Mouse (Mus musculus) E14TG2a.4 (cell line): Measurements from ENCODE around the gene Pofut2.

Experiments used
- H3K27me3 ChIP-seq: 2 replicates; pipeline ENCODE4 v1.6.1; 2014; ENCODE audit warnings: low read length, control low read depth; ENCODE audit not compliant: insufficient read depth
- H3K36me3 ChIP-seq: 2 replicates; pipeline ENCODE4 v1.6.1; 2014; ENCODE audit warnings: low read length, control low read depth; ENCODE audit not compliant: insufficient read depth
- H3K4me1 ChIP-seq: replicated peaks from 2 replicates; pipeline ENCODE4 v1.6.1; 2014; ENCODE audit warnings: low read depth, low read length, control low read depth
- H3K4me3 ChIP-seq: replicated peaks from 2 replicates; pipeline ENCODE4 v1.5.1; 2014; ENCODE audit warnings: mild to moderate bottlenecking, low read length
- H3K9me3 ChIP-seq: 2 replicates; pipeline ENCODE4 v1.6.1; 2014; ENCODE audit warnings: low read length, control low read depth
- CTCF ChIP-seq: conservative IDR thresholded peaks from 2 replicates; pipeline ENCODE4 v1.5.1; 2014; ENCODE audit warnings: low read length
- NANOG ChIP-seq: IDR thresholded peaks from 2 replicates; pipeline ENCODE4 v1.6.1; 2014; ENCODE audit warnings: borderline replicate concordance, low read length, mixed read lengths
- POU5F1 ChIP-seq: IDR thresholded peaks from 2 replicates; pipeline ENCODE4 v1.6.1; 2014; ENCODE audit warnings: low read length, borderline replicate concordance

The Pofut2 gene

GRCm38 (mm10) chr10:77251223-77251783 is 7.7 kb upstream of the Pofut2 start:
- no peaks in the 10 kb centered on the region for H3K9me3 ChIP-seq
- peak overlapping the region; percentile 45 for H3K4me3 ChIP-seq
- TF ChIP-seq NANOG (no peak), CTCF (no peak), POU5F1 (no peak)
- no peaks in the 10 kb centered on the region for H3K36me3 ChIP-seq
- peaks cover 62% of the 10 kb centered on the region for H3K4me1 ChIP-seq
- peaks cover 25% of the 10 kb centered on the region; the same call in 1 of the 2 replicates for H3K27me3 ChIP-seq

DNA sequence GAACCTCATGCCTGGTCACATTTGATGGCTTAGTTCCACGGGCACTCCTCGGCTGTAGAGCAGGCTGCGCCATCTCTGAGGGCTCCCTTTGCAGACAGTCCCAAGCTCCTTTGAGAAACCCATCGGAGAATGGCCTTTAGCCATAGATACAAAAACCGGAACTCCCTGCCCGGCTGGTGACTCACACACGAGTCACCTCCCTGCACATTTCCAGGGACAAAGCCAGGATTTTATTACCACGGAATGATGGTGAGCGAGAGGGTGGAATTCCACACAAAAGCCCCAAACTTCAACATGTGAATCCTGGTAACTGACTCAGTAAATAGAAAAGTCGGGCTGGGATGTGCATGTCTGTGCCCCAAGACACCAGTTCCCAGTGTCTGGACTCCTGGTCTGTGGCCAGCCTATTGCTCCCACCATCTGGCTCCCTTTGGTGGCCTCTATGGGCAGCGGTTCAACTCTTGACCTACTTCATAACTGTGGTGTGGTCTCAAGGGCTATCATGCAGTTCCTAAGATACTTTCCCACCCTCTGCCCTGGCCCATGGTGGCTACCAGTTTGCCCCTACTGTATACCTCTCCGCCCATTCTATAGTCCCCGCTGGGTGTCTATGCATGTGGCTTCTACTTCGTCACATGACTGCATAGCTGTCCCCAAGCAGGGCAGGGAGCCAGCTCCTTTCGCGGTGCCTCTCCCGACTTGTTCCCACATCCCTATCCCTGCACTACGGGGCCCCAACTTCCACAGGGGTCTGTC is 7.1 kb upstream of the Pofut2 start:
- Histone ChIP-seq H3K36me3 (no peaks in the 10 kb centered on the region), H3K4me1 (peaks cover 59% of the 10 kb centered on the region), H3K27me3 (peaks cover 24% of the 10 kb centered on the region; the same call in 1 of the 2 replicates), H3K9me3 (no peaks in the 10 kb centered on the region), H3K4me3 (peak overlapping the region; percentile 45)
- TF ChIP-seq CTCF, result no peak
- TF ChIP-seq POU5F1, result no peak
- TF ChIP-seq NANOG, result no peak

DNA sequence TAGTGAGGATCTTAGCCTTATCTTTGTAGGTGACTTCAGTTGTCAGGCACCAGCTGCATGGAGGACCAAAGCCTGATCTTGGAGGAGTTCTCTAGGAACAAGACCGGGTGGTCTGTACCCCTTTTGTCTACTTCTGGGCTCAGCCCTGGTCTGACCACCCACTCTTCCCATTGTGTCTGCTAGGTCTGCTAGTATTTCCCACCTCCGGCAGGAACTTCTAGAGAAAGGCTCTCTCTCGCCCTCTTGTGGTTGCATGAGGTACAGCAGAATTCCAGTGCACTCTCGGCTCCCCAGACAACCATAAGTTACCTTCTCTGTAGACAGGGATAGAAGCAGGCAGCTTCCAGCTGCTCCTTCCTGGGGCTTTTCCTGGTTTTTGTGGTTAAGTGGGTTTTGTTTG is 6.2 kb upstream of the Pofut2 start:
- Histone ChIP-seq H3K4me3 (no peak overlapping the region), H3K4me1 (peaks cover 64% of the 10 kb centered on the region), H3K27me3 (peaks cover 26% of the 10 kb centered on the region; the same call in 1 of the 2 replicates), H3K36me3 (no peaks in the 10 kb centered on the region), H3K9me3 (no peaks in the 10 kb centered on the region)
- TF ChIP-seq CTCF, result peak; percentile 93
- no peak for TF ChIP-seq NANOG

DNA sequence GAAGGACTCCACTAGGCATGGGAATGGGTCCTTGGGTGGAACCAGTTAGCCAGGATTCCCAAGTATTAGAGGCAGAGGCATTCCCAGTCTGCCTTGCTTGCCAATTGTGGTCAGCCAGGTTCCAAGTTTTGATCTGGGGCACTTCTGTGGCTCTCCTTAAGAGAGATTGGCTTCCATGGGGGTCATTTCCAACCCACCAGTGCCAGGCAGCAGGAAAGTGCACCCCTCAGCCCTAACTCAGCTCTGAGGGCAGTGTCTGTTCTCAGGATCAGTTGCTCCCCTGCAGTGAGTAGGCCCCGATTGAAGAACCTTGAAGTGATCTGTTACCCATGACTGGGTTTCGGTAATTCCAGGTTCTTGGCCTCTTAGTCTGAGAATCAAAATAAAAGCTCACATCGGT is 3.8 kb upstream of the Pofut2 start:
- no peaks in the 10 kb centered on the region for H3K9me3 ChIP-seq
- no peak overlapping the region for H3K4me3 ChIP-seq
- peaks cover 26% of the 10 kb centered on the region; the same call in 1 of the 2 replicates for H3K27me3 ChIP-seq
- H3K4me1 ChIP-seq, result peaks cover 65% of the 10 kb centered on the region
- no peak for TF ChIP-seq CTCF
- H3K36me3 ChIP-seq, result peaks cover under 1% of the 10 kb centered on the region; the same call in 1 of the 2 replicates

DNA sequence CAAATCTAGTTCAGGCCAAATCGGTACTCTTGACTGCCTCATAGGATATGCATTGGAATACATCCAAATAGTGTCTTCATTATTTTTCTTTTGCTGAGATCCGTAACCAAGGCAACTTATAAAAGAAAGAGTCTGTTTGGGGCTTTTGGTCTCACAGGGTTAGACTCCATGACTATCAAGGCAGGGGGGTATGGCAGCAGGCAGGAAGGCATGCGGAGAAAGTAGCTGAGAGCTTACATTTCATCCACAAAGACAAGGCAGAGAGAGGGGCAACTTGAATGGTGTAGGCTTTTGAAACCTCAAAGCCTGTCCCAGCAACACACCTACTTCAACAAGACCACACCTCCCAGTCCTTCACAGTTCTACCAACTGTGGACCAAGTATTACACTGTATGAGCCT is 3.3 kb upstream of the Pofut2 start:
- peaks cover 66% of the 10 kb centered on the region for H3K4me1 ChIP-seq
- peaks cover 5% of the 10 kb centered on the region for H3K36me3 ChIP-seq
- H3K9me3 ChIP-seq, result no peaks in the 10 kb centered on the region
- TF ChIP-seq CTCF, result no peak
- TF ChIP-seq NANOG, result no peak
- no peak for TF ChIP-seq POU5F1
- no peak overlapping the region for H3K4me3 ChIP-seq
- H3K27me3 ChIP-seq, result peaks cover 23% of the 10 kb centered on the region; the same call in 1 of the 2 replicates

DNA sequence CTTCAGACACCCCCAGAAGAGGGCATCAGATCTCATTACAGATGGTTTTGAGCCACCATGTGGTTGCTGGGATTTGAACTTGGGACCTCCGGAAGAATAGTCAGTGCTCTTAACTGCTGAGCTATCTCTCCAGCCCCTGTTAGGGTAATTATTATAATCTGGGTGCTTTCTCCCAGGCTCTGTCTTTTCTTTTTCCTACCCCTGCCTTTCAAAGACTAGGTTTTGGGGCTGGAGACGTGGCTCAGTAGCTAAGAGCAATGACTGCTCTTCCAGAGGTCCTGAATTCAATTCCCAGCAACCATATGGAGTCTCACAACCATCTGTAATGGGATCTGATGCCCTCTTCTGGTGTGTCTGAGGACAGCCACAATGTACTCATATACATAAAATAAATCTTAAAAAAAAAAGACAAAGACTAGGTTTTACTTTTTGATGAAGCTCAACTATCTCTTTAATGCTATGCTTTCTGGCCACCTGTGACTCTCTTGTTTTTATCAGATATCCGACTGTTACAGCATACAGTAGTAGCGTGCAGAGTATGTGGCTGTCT is 902 bp upstream of the Pofut2 start:
- no peaks in the 10 kb centered on the region for H3K9me3 ChIP-seq
- TF ChIP-seq CTCF, result no peak
- TF ChIP-seq NANOG, result no peak
- no peak for TF ChIP-seq POU5F1
- peaks cover 29% of the 10 kb centered on the region for H3K36me3 ChIP-seq
- peak overlapping the region; percentile 99 for H3K4me3 ChIP-seq
- peaks cover 11% of the 10 kb centered on the region; the same call in 1 of the 2 replicates for H3K27me3 ChIP-seq
- peaks cover 66% of the 10 kb centered on the region for H3K4me1 ChIP-seq

- no peak for TF ChIP-seq POU5F1
- H3K4me1 ChIP-seq, result peaks cover 70% of the 10 kb centered on the region
- no peaks in the 10 kb centered on the region for H3K9me3 ChIP-seq
- peaks cover 9% of the 10 kb centered on the region; the same call in 1 of the 2 replicates for H3K27me3 ChIP-seq
- peaks cover 51% of the 10 kb centered on the region for H3K36me3 ChIP-seq
- peak overlapping the region; percentile 99 for H3K4me3 ChIP-seq
Observed at GRCm38 (mm10) chr10:77260166-77260875, 1.3 kb downstream of the Pofut2 start.

- H3K36me3 ChIP-seq, result peaks cover 89% of the 10 kb centered on the region
- no peak overlapping the region; the same call in 1 of the 2 replicates for H3K4me3 ChIP-seq
- TF ChIP-seq CTCF (no peak), NANOG (no peak)
- H3K27me3 ChIP-seq, result no peaks in the 10 kb centered on the region
- H3K4me1 ChIP-seq, result peaks cover 64% of the 10 kb centered on the region
- no peaks in the 10 kb centered on the region for H3K9me3 ChIP-seq
Observed at GRCm38 (mm10) chr10:77266281-77266680, 7.3 kb downstream of the Pofut2 start.
